Mouse (Mus musculus) kidney, adult 9 months (tissue): Measurements from ENCODE around the gene Numbl.

Experiments used
- DNase-seq: peaks from one replicate; pipeline ENCODE4 v3.0.0; 2022

The Numbl gene

DNA sequence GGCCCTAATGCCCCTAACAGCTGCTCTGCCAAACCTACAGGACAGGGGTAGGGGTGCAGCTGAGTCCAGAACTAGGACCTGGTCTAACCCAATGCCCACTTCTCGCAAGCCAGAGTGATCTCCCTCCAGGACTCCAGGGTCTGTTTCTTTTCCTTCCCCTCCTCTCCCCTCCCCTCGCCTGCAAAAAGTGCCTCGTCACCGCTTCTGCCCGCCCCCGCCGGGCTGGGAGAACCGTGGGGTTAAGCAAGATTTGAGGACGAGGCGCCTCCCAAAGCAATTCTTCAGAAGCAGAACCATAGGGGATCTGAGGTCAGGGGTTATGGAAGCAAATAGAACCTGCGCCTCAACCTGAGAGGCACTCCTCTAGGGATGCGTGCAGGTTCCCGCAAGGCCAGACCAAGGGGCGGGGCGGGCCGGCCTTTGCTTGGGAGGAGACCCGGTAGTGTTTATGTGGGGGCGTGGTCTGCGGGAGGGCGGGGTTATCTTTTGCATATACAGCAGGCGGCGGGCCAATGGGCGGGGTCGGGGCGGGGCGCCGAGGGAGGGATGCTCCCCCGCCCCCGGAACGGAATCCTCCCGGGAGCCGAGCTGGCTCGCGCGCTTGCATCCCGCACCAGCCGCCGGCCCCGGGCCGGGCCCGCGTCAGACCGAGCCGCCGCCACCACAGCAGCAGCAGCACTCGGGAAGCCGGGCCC is at the start of gene Numbl:
Numbl (plus strand) TSS at position 229 of the 695 bp plus-strand sequence.
- DNase-seq, result peak; percentile 92

DNA sequence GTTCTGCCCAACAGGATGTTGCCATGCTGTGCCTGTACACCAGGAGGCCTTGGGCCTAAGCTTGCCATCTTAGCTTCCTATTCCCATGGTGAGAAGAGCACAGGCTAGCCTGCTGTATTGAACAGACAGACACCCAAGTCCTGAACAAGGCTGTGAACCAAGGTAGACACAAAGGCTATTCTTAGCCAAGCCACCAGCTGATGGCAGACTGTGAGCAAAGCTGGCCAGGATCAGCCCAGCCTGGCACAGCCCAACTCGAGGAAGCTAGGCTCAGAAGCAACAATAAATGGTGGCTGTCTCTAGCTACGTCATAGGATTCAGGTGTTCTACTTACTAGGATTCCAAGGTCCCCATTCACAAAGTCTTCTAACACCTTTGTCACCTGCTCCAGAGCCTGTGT is 45.6 kb upstream of the Numbl start:
- no peak for DNase-seq

DNA sequence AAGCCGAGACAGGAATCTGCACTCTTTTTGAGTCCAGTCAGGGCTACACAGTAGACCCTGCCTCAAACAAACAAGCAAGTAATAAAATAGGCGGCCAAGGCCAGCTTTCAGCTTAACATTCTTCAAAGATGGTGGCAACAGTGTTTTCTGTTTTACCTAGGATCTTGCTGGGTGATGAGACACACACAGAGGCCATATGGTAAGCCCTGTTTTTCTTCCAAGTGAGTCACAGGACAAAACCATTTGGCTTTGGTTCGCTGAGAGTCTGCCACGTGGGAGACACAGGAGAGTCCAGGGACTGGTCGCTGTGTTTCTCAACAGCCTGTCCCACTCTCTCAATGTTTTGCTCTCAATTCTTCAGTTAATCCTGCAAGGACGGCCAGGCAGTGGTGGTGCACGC is 39.6 kb upstream of the Numbl start:
- no peak for DNase-seq

DNA sequence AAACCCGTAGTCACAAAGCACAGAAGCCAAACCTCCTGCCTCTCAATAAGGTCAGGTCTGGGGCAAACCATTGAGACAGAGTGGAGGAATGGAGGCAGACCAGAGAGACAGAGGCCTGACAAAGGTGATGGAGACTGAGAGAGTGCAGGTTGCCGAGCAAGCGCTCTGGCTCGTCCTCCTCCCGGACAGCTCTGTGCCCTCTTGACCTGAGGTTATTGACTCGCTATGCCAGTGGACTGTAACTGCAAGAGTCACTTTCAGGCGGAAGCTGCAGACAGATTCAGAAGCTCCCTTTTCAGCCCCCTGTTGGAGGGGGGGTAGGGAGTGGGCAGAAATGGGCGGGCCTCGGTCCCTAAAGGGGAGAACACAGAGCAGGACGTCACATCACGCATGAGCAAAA is 38.3 kb upstream of the Numbl start:
- no peak for DNase-seq

DNA sequence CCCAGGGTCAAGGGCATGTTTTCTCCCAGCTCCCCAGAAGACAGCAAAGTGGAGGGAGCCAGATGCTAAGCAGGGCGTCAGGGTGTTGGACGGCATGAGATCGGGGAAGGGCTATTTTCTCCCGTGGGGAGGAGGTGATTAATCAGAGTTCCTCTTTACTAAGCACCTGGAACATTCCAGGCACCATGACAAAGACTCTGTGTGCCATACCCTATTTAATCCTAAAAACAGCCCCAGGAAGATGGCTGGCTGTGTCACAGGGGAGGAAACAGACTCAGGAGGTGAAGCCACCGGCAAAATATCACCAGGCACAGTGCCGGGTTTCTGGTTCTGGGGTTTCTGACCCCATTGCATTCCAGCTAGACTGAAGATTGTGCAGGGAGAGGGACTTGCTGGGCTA is 36.3 kb upstream of the Numbl start:
- DNase-seq, result no peak

DNA sequence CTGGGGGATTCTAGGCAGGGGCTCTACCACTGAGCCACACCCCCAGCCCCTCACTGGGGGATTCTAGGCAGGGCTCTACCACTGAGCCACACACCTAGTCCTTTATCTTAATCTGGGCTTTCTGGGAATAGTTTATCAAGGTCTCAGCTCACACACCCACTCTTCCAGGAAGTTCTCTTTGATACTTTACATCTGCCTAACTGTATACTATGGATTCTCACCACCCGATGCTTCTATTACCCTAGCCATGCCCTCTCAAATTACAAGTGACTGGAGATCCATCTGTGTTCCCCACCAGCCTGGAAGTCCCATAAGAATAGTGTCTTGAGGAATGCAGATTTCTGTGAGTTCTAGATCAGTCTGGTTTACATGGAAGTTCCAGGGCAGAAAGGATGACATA is 35.7 kb upstream of the Numbl start:
- no peak for DNase-seq

DNA sequence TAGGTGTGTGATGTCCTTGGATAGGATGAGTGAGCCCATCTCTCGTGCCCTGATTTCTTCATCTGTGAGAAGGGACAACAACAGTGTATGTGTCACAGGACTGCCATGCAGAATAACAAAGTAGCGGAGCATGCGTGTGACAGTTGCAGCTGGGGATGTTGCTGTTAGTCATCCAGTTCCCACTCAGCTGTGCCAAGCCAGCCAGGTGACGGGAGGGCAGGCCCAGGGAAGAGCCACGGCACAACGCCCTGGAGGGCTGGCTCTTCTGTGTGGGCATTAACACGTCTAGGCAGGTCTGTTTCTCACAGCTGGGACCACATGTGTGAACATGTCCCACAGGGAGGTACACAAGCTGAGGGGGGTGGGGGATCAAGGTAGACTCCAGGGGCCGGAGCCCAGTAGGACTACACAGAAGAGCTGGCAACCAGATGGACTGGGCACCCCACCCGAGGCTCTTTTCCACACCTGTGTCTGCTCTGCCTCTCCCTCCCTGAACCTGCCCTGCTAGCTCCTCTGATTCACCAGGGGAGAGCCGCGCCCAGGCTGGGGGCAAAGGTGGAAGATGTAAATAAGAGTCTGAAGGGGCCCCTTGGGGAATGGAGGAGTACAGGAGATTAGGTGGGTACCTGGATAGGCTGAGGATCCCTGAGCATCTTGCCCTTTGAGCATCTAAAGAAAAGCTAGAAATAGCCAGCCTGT is 33.2 kb upstream of the Numbl start:
- DNase-seq, result no peak

DNA sequence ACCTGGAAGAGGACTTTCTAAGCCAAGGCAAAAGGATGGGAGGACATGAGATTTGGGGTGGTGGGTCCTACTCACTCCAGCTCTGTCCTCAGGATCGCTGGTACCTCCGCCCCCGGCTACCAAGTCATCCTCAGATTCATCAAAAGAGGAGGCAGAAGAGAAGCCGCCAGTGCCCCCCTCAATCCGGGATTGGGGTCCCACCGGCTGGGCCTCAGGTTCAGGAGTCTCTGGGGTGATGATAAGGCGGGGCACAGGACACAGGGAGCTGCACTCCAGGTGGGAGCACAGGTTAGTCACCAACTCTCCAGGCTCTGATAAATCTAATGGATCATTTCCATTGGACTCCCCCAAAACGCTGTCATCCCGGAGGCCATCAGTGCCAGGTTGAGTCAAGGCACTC is 31.0 kb upstream of the Numbl start:
- no peak for DNase-seq

DNA sequence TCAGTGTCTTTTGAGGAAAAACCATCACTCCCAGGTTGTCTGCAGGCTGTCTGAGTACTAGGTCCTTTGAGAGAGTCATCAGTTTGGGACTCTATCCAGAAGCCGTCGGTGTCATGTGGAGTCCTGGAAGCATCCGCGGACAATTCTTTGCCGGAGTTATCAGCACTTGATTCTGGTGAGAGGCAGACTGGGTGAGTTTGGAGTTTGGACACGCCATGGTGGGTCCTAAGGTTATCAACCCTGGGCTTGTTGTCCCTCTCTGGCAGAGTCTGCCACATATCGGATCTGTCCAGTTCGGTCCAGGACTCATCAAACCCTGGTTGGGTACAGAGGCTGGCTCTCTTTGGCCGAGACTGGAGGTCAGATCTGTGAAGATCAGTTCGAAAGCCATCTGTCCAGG is 30.6 kb upstream of the Numbl start:
- no peak for DNase-seq

DNA sequence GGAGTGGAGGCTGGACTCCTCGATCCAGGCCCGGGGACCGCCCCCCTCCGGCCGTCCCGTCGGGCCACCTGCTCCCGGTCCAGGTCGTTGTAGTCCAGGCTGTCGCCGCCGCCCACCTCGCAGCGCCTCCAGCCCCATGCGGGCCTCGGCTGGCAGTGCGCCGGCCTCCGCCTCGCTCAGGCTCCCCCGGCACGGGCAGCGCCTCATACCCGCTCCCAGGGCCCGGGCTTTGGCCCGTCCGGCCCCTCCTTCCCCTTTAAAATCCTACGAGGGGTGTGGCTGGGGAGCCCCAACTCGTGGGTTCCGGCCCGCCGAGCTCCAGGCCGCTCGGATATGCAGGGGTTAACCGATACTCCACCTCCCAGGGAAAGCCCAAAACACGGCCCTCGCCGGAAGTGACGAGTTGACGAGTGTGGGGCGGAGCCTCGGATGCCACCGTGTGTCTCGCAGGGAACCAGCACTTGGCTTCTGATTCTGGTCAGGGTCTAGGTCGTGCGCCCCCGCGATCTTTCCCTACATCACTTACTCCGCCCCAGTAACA is 29.9 kb upstream of the Numbl start, which contains the start of gene Itpkc:
Itpkc (minus strand) TSS at position 381 of the 541 bp plus-strand sequence.
- peak; percentile 93 for DNase-seq

DNA sequence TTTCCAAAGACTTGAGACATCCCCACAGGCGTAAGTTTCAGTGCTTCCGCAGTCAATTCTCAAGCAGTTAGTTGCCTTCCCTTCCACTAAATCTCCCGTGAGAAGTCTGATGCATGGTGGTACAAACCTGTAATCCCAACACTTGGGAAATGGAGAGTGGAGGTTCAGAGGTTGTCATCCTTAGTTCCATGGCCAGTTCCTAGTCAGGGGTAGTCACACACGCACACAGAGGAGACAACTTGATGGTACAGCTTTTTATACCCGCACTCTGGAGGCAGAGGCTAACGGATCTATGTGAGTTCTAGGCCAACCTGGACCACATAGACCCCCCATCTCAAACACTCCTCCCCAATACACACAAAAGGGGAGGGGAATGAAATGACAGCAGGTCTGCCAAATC is 29.4 kb upstream of the Numbl start:
- DNase-seq, result no peak

DNA sequence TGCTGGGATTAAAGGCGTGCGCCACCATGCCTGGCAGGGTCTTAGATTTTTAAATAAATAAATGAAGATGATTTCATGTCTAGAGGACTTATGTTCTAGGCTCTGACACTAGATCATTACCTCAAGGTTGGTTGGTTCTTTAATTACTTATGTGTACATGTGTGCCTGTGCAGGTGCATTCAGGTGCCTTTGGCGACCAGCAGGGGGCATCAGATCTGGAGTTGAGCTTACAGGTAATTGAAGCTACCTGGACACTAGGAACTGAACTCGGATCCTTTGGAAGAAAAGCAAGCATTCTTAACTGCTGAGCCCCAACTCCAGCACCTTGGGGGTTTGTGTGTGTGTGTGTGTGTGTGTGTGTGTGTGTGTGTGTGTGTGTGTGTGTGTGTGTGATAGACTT is 27.5 kb upstream of the Numbl start:
- DNase-seq, result no peak

DNA sequence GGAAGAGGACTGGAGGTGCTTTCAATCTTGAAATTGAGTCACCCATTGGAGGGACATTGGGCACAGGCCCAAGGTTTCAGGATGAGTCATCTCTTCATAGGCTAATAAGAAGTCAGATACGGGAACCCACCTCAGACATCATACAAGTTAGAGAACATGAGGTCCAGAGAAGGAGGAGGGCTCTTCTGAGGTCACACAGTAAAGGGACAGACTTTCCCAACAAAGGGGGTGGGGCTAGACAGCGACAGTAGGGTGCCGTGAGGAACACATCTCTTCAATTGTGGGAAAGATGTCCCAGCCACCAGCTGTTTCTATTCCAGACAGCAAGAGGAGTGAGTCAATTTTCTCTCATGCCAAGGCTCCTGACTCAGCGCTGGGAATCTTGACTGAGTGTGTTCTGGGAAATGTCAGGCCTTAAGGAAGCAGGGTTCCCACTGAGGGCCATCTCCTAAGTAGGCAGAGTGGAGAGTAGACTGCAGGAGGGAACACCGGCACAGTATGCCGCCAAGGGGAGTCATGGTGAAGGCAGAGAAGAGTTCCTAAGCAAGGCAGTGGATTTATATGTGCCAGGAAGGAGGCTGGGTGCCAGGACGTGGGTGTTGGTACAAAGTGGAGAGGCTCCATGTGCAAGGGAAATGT is 26.4 kb upstream of the Numbl start:
- DNase-seq, result no peak

DNA sequence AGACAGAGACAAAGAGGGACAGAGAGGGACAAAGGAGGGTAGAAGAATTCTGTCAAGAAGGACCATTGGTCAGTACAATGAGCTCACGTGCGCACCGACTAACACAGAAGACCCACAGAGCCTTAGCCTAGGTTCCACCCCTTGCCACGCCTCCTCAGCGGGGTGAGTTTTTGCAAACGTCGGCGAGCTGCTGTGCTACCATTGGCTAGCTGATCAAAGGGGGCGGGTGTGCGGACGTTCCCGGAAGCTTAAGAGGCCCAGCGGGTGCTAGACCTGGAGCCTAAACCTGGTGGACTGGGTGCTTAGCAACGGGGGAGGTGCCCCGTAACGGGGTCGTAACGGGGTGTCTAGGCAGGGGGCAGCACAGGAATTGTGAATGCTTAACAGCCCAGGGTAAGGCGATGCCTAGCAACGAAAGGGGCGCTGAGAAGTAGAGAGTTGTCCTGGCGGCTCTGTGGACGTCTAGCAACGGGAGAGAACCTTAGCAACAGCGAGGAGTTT is 25.4 kb upstream of the Numbl start, which contains the start of gene Coq8b:
Coq8b (plus strand) TSS at position 243 of the 501 bp plus-strand sequence.
- DNase-seq, result peak; percentile 97

DNA sequence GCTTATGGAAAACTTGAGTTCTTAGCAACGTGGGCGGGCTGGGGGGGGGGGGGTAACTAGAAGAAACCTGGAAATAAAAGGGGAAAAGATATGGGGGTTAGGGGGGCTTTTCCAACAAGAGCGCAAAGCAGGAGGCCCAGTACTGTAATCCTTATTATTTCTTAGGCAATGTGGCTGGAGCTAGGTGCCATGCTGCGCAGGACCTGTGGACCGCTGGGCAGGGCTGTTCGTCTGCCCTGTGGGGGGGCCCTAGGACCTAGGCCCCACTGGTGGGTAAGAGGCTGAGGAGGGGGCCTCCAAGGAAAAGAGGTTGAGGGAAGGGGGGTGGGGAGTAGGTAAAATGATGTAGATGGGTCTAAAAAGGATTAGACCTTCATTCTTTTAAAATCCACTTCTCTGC is 24.9 kb upstream of the Numbl start:
- no peak for DNase-seq

DNA sequence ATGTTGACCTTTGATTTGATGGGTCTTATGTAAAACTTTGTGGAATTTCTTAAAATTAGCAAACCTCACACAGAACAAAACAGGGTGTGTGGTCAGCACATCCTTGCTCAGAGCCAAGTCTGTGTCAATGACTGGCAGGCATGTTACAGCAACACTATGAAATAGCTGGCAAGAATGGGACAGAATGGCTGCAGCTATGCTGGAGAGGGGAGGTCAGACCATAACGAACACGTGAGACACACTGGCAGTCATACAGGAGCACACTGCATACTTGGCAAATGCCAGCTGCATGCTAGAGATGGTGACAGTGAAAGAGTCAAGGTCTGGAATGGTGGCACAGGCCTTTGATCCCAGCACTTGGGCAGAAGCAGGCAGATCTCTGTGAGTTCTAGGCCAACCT is 22.5 kb upstream of the Numbl start:
- no peak for DNase-seq

DNA sequence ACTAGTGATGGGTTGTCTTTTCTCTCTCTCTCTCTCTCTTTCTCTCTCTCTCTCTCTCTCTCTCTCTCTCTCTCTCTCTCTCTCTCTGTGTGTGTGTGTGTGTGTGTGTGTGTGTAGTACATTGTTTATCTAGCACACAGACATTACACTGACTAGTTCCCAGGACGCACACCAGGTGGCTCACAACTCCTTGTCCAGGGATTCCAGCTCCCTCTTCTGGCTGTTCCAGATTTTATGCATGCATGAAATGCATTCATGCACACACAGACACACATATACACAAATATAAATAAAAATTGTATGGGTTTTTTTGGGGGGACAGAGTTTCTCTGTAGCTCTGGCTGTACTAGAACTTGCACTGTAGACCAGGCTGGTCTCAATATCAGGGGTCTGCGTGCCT is 20.7 kb upstream of the Numbl start:
- no peak for DNase-seq

DNA sequence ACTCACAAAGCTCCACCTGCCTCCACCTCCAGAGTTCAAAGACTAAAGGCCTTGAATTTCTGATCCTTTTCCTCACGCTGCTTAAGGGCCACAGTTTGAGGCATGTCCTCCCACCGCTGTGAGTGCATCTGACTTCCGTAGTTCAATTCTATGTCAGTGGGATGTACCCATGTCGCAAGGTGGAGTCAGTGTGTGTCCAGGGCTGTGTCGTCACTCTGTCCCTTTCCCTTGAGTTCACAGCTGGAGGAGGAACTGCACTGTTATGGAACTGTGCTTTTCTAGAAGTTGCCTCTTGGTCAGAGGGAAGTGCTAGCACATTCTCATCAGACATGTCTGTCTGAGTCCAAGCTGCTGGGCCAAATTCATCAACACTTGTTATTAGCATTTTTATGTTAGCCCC is 19.7 kb upstream of the Numbl start:
- no peak for DNase-seq

DNA sequence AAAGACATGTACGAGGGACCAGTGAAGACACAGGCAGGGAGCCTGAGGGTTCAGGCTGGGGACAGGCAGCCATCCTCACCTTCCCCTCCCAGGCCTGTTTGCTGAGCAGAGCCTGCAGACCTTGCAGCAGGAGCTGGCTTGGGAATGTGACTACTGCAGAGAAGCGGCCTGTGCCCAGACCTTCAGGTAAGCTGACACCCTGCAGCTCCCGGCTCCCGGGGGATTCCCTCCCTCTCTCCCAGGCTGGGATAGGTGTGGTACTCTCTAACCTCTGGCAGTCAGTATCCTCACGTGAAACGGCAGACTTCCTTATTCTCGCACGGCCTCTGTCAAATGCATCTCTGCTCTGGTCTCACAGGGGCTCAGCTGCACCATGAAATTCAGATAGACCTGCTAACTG is 15.0 kb upstream of the Numbl start:
- DNase-seq, result no peak

DNA sequence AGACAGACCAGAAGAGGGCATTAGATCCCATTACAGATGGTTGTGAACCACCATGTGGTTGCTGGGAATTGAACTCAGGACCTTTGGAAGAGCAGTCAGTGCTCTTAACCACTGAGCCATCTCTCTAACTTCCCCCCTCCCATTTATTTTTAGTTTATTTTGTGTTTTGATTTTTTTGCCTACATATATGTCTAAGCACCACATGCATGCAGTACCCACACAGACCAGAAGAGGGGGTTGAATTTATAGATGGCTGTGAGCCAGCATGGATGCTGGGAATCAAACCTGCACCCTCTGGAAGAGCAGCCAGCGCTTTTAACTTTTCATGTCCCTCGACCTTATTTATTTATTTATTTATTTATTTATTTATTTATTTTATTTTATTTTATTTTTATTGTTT is 14.1 kb upstream of the Numbl start:
- DNase-seq, result peak; percentile 26

DNA sequence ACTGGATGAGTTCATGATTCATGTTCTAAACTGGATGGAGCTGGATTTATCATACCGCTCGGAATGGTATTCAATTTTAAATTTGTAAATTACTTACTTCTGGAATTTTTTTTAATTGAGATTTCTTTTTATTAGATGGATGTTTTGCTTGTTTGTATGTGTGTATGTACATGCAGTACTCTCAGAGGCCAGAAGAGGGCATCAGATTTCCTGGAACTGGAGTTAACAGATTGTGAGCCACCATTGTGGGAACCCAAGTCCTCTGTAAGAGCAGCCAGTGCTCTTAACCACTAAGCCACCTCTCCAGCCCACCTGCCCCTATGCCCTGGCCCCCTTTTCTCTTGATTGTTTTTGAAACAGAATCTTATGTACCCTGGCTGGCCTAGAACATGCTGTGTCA is 9.1 kb upstream of the Numbl start:
- peak; percentile 48 for DNase-seq

DNA sequence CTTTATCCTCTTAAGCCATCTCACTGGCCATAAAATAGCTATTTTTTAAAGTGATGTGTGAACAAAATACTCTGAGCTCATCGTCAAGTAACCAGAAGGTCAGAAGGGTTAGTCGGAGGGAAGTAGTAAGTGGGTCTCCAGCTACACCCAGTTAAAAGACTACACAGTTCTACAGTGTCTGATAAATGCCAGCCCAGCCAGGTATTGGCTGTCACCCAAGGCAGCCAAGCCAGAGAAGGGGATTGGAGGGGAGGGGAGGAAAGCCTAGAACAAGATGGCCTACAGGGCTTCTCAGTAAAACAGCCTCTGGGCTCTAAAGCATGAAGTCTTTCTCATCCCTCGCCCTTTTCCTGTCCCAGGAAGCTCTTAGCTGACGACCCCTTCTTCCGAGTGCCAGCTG is 8.3 kb upstream of the Numbl start:
- no peak for DNase-seq

DNA sequence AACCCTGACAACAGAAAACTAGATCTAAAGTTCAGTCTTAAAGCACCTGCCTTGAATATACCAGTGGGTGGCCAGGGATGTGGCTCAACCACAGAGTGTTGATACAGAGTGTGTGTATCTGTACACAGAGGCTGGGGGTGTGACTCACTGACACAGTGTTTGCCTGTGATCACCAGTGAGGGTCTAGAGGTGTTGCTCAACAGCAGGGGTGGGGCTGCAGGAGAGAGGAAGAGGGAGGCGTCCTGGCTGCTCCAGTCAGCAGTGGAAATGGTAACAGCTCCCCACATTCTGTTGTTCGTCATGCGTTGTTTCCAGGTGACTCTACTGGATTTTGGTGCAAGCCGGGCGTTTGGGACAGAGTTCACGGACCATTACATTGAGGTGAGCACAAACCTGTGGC is 6.3 kb upstream of the Numbl start:
- DNase-seq, result no peak

DNA sequence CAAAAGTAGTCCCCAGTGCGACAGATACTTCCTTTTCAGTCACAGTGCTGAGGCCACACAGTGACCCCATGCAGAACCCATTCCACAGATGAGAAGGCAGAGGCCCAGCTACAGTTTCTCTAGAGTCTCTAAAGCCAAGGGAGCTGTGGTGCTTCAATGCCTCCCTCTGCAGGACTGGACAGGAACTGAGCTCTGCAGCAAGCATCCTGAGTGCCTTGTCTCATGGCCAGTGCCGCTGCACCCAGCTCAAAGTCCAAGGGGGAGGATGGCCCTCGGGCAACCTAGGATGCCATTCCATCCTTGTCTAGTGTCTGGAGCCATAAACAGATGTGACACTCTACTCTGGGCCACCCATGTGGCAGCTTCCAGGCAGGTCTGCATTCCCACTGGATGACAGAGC is 2.5 kb upstream of the Numbl start:
- DNase-seq, result peak; percentile 77
